Mouse (Mus musculus) gastrocnemius, adult 18-20 months (tissue): ENCODE measurements around the gene Rbm25. TPM values are rescaled to one million over a fixed set of nuclear protein-coding genes. Genes with fewer than 3 reads are reported as not detected.

ENCODE experiments used
- DNase-seq: peaks from one replicate; pipeline ENCODE4 v3.0.0; 2021; ENCODE audit warnings: low spot score
- total RNA-seq, 2 experiments: library from RNA; stranded (reverse); gene quantifications; 2 replicates each; pipeline ENCODE4 v1.2.3; 2021

The Rbm25 gene
- total RNA-seq, 2 experiments from 2014 or later, result 35.9 to 40.6 TPM

GRCm38 (mm10) chr12:83643116-83643515 lies 12.1 kb downstream of the Rbm25 start:
- DNase-seq, result no peak

- DNase-seq, result no peak
Measured at GRCm38 (mm10) chr12:83650346-83650745, 19.3 kb downstream of the Rbm25 start.

GRCm38 (mm10) chr12:83651414-83651813 lies 20.4 kb downstream of the Rbm25 start:
- DNase-seq, result no peak

- DNase-seq, result no peak
Measured at GRCm38 (mm10) chr12:83685466-83685865, 54.4 kb downstream of the Rbm25 start.

- DNase-seq, result no peak
Measured at GRCm38 (mm10) chr12:83686575-83687350, 55.7 kb downstream of the Rbm25 start.

- DNase-seq, result peak; percentile 94
Measured at GRCm38 (mm10) chr12:83687934-83688315, 56.9 kb downstream of the Rbm25 start, which contains the start of gene Psen1. TSS of gene Psen1 (plus strand) at chr12:83688152.

- DNase-seq, result no peak
Measured at GRCm38 (mm10) chr12:83688316-83689086, 57.5 kb downstream of the Rbm25 start.

- no peak for DNase-seq
Measured at GRCm38 (mm10) chr12:83689087-83689432, 58.0 kb downstream of the Rbm25 start.

GRCm38 (mm10) chr12:83694011-83694410 lies 63.0 kb downstream of the Rbm25 start:
- DNase-seq, result no peak

- DNase-seq, result no peak
Measured at GRCm38 (mm10) chr12:83694669-83695068, 63.6 kb downstream of the Rbm25 start.

- DNase-seq, result no peak
Measured at GRCm38 (mm10) chr12:83698637-83699036, 67.6 kb downstream of the Rbm25 start.

GRCm38 (mm10) chr12:83701608-83702007 lies 70.6 kb downstream of the Rbm25 start:
- no peak for DNase-seq

GRCm38 (mm10) chr12:83702796-83703195 lies 71.8 kb downstream of the Rbm25 start:
- no peak for DNase-seq

GRCm38 (mm10) chr12:83706951-83707350 lies 75.9 kb downstream of the Rbm25 start:
- no peak for DNase-seq

GRCm38 (mm10) chr12:83708160-83709092 lies 77.4 kb downstream of the Rbm25 start:
- DNase-seq, result no peak

- DNase-seq, result no peak
Measured at GRCm38 (mm10) chr12:83709934-83710333, 78.9 kb downstream of the Rbm25 start.

- peak; percentile 62 for DNase-seq
Measured at GRCm38 (mm10) chr12:83713749-83714148, 82.7 kb downstream of the Rbm25 start.

GRCm38 (mm10) chr12:83716416-83717184 lies 85.6 kb downstream of the Rbm25 start:
- DNase-seq, result no peak

GRCm38 (mm10) chr12:83719431-83719830 lies 88.4 kb downstream of the Rbm25 start:
- no peak for DNase-seq

GRCm38 (mm10) chr12:83721281-83721680 lies 90.2 kb downstream of the Rbm25 start:
- DNase-seq, result peak; percentile 38

GRCm38 (mm10) chr12:83723037-83723436 lies 92.0 kb downstream of the Rbm25 start:
- no peak for DNase-seq
